Mouse (Mus musculus): Measurements from ENCODE around the gene Sik1.

Sik1 gene

GRCm38 (mm10) chr17:31831097-31831865 lies 24.3 kb downstream of the Sik1 start:
- DNase-seq: no peak

- DNase-seq: no peak
Measured at GRCm38 (mm10) chr17:31830506-31831075, 25.0 kb downstream of the Sik1 start.

- DNase-seq: no peak
Measured at GRCm38 (mm10) chr17:31828916-31829315, 26.7 kb downstream of the Sik1 start.

- peak; percentile 44 to 72 for DNase-seq
Measured at GRCm38 (mm10) chr17:31828118-31828517, 27.5 kb downstream of the Sik1 start.

- peak; percentile 88 to 90 for DNase-seq
Measured at GRCm38 (mm10) chr17:31827206-31827605, 28.4 kb downstream of the Sik1 start.

GRCm38 (mm10) chr17:31826669-31827068 lies 28.9 kb downstream of the Sik1 start:
- DNase-seq: peak; percentile 66 to 82

- no peak for DNase-seq
Measured at GRCm38 (mm10) chr17:31825678-31826077, 29.9 kb downstream of the Sik1 start.

- DNase-seq: peak in 1 of 2 experiments; percentile 19
Measured at GRCm38 (mm10) chr17:31824812-31825211, 30.8 kb downstream of the Sik1 start.

GRCm38 (mm10) chr17:31821136-31821933 lies 34.3 kb downstream of the Sik1 start:
- no peak for DNase-seq

GRCm38 (mm10) chr17:31820099-31820846 lies 35.3 kb downstream of the Sik1 start:
- DNase-seq: no peak

GRCm38 (mm10) chr17:31819372-31819771 lies 36.2 kb downstream of the Sik1 start:
- no peak for DNase-seq

- DNase-seq: no peak
Measured at GRCm38 (mm10) chr17:31817815-31818214, 37.8 kb downstream of the Sik1 start.

- no peak for DNase-seq
Measured at GRCm38 (mm10) chr17:31817203-31817602, 38.4 kb downstream of the Sik1 start.

GRCm38 (mm10) chr17:31814848-31815247 lies 40.8 kb downstream of the Sik1 start:
- no peak for DNase-seq

- no peak for DNase-seq
Measured at GRCm38 (mm10) chr17:31813938-31814622, 41.5 kb downstream of the Sik1 start.

- no peak for DNase-seq
Measured at GRCm38 (mm10) chr17:31811333-31811732, 44.3 kb downstream of the Sik1 start.

- no peak for DNase-seq
Measured at GRCm38 (mm10) chr17:31809894-31810293, 45.7 kb downstream of the Sik1 start.

GRCm38 (mm10) chr17:31809136-31809535 lies 46.5 kb downstream of the Sik1 start:
- no peak for DNase-seq

- peak; percentile 49 to 69 for DNase-seq
Measured at GRCm38 (mm10) chr17:31808082-31808875, 47.3 kb downstream of the Sik1 start.

GRCm38 (mm10) chr17:31806496-31806895 lies 49.1 kb downstream of the Sik1 start:
- DNase-seq: no peak

GRCm38 (mm10) chr17:31806025-31806424 lies 49.6 kb downstream of the Sik1 start:
- DNase-seq: peak; percentile 45 to 60

All from kidney, postnatal 25 days (tissue).